Mouse (Mus musculus) erythroblast, embryonic 14.5 days (primary cell): Measurements from ENCODE around the gene Dock7. TPM values are rescaled to one million over a fixed set of nuclear protein-coding genes. Genes with fewer than 3 reads are reported as not detected.

Experiments used
- H3K27me3 ChIP-seq: 2 replicates; pipeline ENCODE4 v1.6.1; 2012; ENCODE audit warnings: inconsistent platforms; ENCODE audit not compliant: control insufficient read depth
- H3K36me3 ChIP-seq: 2 replicates; pipeline ENCODE4 v1.6.1; 2012; ENCODE audit warnings: mild to moderate bottlenecking, inconsistent platforms; ENCODE audit not compliant: control insufficient read depth
- H3K4me1 ChIP-seq: 2 replicates; pipeline ENCODE4 v1.6.1; 2012; ENCODE audit warnings: inconsistent platforms; ENCODE audit not compliant: control insufficient read depth
- H3K4me3 ChIP-seq: replicated peaks from 2 replicates; pipeline ENCODE3; 2012; ENCODE audit warnings: moderate library complexity, mild to moderate bottlenecking, inconsistent platforms
- H3K9me3 ChIP-seq: 2 replicates; pipeline ENCODE4 v1.6.1; 2012; ENCODE audit warnings: low read length, inconsistent platforms, mixed read lengths; ENCODE audit not compliant: control insufficient read depth
- GATA1 ChIP-seq: IDR thresholded peaks from 2 replicates; pipeline ENCODE4 v1.6.1; 2012; ENCODE audit warnings: low read length, inconsistent platforms, mixed read lengths
- TAL1 ChIP-seq: IDR thresholded peaks from 3 replicates; pipeline ENCODE4 v1.6.1; 2012; ENCODE audit warnings: low read length, inconsistent platforms, mixed read lengths
- polyA plus RNA-seq: library from polyadenylated mRNA; stranded (reverse); fragments of >175 nt; gene quantifications from 2 replicates; pipeline ENCODE4 v1.2.3, GENCODE M21; 2012

Dock7 gene
- polyA plus RNA-seq, 1 experiment: 0.07 TPM

- no peaks in the 10 kb centered on the region for H3K4me1 ChIP-seq
- no peaks in the 10 kb centered on the region for H3K9me3 ChIP-seq
- no peak overlapping the region for H3K4me3 ChIP-seq
- no peaks in the 10 kb centered on the region for H3K36me3 ChIP-seq
- TF ChIP-seq GATA1 (no peak), TAL1 (no peak)
- no peaks in the 10 kb centered on the region for H3K27me3 ChIP-seq
These were observed 31.3 kb upstream of the Dock7 start for GRCm38 (mm10) chr4:99151885-99152558.

GRCm38 (mm10) chr4:99151434-99151833 lies 30.7 kb upstream of the Dock7 start:
- H3K4me1 ChIP-seq: no peaks in the 10 kb centered on the region
- no peaks in the 10 kb centered on the region for H3K27me3 ChIP-seq
- TF ChIP-seq TAL1: no peak
- TF ChIP-seq GATA1: no peak

GRCm38 (mm10) chr4:99143323-99143722 lies 22.6 kb upstream of the Dock7 start:
- TF ChIP-seq TAL1 (no peak), GATA1 (no peak)
- Histone ChIP-seq H3K4me1 (no peaks in the 10 kb centered on the region), H3K27me3 (no peaks in the 10 kb centered on the region), H3K4me3 (no peak overlapping the region), H3K9me3 (no peaks in the 10 kb centered on the region), H3K36me3 (no peaks in the 10 kb centered on the region)

More at GRCm38 (mm10) chr4:99151434-99151833, 30.7 kb upstream of the Dock7 start:
- Histone ChIP-seq H3K9me3 (no peaks in the 10 kb centered on the region), H3K36me3 (no peaks in the 10 kb centered on the region), H3K4me3 (no peak overlapping the region)

GRCm38 (mm10) chr4:99141578-99141977 lies 20.9 kb upstream of the Dock7 start:
- no peak for TF ChIP-seq GATA1
- TF ChIP-seq TAL1: no peak
- Histone ChIP-seq H3K4me1 (peaks cover 2% of the 10 kb centered on the region; the same call in 1 of the 2 replicates), H3K36me3 (no peaks in the 10 kb centered on the region), H3K9me3 (no peaks in the 10 kb centered on the region), H3K4me3 (no peak overlapping the region), H3K27me3 (no peaks in the 10 kb centered on the region)

- no peak for TF ChIP-seq TAL1
- TF ChIP-seq GATA1: no peak
- H3K4me1 ChIP-seq: peaks cover 2% of the 10 kb centered on the region; the same call in 1 of the 2 replicates
- H3K4me3 ChIP-seq: no peak overlapping the region
- H3K9me3 ChIP-seq: no peaks in the 10 kb centered on the region
- H3K36me3 ChIP-seq: no peaks in the 10 kb centered on the region
- no peaks in the 10 kb centered on the region for H3K27me3 ChIP-seq
These were observed 20.5 kb upstream of the Dock7 start for GRCm38 (mm10) chr4:99141171-99141570.

GRCm38 (mm10) chr4:99137986-99138641 lies 17.4 kb upstream of the Dock7 start:
- H3K36me3 ChIP-seq: no peaks in the 10 kb centered on the region
- TF ChIP-seq GATA1 (no peak), TAL1 (no peak)
- H3K4me1 ChIP-seq: peaks cover 2% of the 10 kb centered on the region; the same call in 1 of the 2 replicates

GRCm38 (mm10) chr4:99134522-99134921 lies 13.8 kb upstream of the Dock7 start:
- Histone ChIP-seq H3K4me1 (peaks cover 2% of the 10 kb centered on the region; the same call in 1 of the 2 replicates), H3K9me3 (no peaks in the 10 kb centered on the region), H3K27me3 (no peaks in the 10 kb centered on the region; the same call in 1 of the 2 replicates), H3K36me3 (no peaks in the 10 kb centered on the region), H3K4me3 (no peak overlapping the region)
- TF ChIP-seq GATA1 (no peak), TAL1 (no peak)

More at GRCm38 (mm10) chr4:99137986-99138641, 17.4 kb upstream of the Dock7 start:
- H3K9me3 ChIP-seq: no peaks in the 10 kb centered on the region
- no peak overlapping the region for H3K4me3 ChIP-seq
- no peaks in the 10 kb centered on the region for H3K27me3 ChIP-seq

GRCm38 (mm10) chr4:99133326-99133725 lies 12.6 kb upstream of the Dock7 start:
- H3K4me1 ChIP-seq: peaks cover 2% of the 10 kb centered on the region; the same call in 1 of the 2 replicates
- no peaks in the 10 kb centered on the region for H3K9me3 ChIP-seq
- no peaks in the 10 kb centered on the region for H3K36me3 ChIP-seq
- H3K4me3 ChIP-seq: no peak overlapping the region
- TF ChIP-seq GATA1: no peak
- TF ChIP-seq TAL1: no peak
- H3K27me3 ChIP-seq: no peaks in the 10 kb centered on the region; the same call in 1 of the 2 replicates

- TF ChIP-seq GATA1 (no peak), TAL1 (no peak)
- Histone ChIP-seq H3K27me3 (no peaks in the 10 kb centered on the region; the same call in 1 of the 2 replicates), H3K4me3 (no peak overlapping the region), H3K36me3 (no peaks in the 10 kb centered on the region), H3K4me1 (no peaks in the 10 kb centered on the region), H3K9me3 (no peaks in the 10 kb centered on the region)
These were observed 12.0 kb upstream of the Dock7 start for GRCm38 (mm10) chr4:99132686-99133085.
